Mouse (Mus musculus) MEL (cell line): ENCODE data around the gene Mccc2. TPM values are rescaled to one million over a fixed set of nuclear protein-coding genes. Genes with fewer than 3 reads are reported as not detected.

Experiments used
- DNase-seq: peaks from one replicate; pipeline ENCODE4 v3.0.0; 2011; ENCODE audit warnings: low read depth, low spot score
- H3K27ac ChIP-seq: 2 replicates; pipeline ENCODE4 v1.5.1; 2012; ENCODE audit warnings: low read depth, mild to moderate bottlenecking, control low read depth, low read length, moderate library complexity; ENCODE audit not compliant: control insufficient read depth
- H3K27me3 ChIP-seq, 2 experiments: fragments of 150-350 bp in 1 of 2; sonication (generic) in 1 of 2; 2 replicates each; pipeline ENCODE4 v1.6.1; 2012; ENCODE audit warnings: low read length in 2 of 2, mild to moderate bottlenecking in 2 of 2, improper control_type of control experiment in 1 of 2, moderate library complexity in 1 of 2; ENCODE audit not compliant: insufficient read depth in 2 of 2, control insufficient read depth in 1 of 2
- H3K36me3 ChIP-seq, 2 experiments: 2 replicates each; pipeline ENCODE4 v1.6.1; 2012 to 2014; ENCODE audit warnings: low read length in 2 of 2, improper control_type of control experiment in 1 of 2, inconsistent platforms in 1 of 2, mild to moderate bottlenecking in 1 of 2; ENCODE audit not compliant: insufficient read depth in 2 of 2, control insufficient read depth in 1 of 2
- H3K4me1 ChIP-seq, 2 experiments: fragments of 150-350 bp in 1 of 2; sonication (generic) in 1 of 2; 2 replicates each; pipeline ENCODE4 v1.6.1; 2012; ENCODE audit warnings: low read length in 2 of 2, improper control_type of control experiment in 1 of 2, mild to moderate bottlenecking in 1 of 2; ENCODE audit not compliant: insufficient read depth in 2 of 2, control insufficient read depth in 1 of 2
- H3K4me3 ChIP-seq, 2 experiments: fragments of 150-350 bp in 1 of 2; sonication (generic) in 1 of 2; 2 replicates each; pipeline ENCODE4 v1.5.1; 2012; ENCODE audit warnings: low read depth in 2 of 2, low read length in 2 of 2, mild to moderate bottlenecking in 2 of 2, moderate library complexity in 2 of 2, control low read depth in 1 of 2, improper control_type of control experiment in 1 of 2; ENCODE audit not compliant: control insufficient read depth in 1 of 2, insufficient read depth in 1 of 2
- H3K79me2 ChIP-seq: 2 replicates; pipeline ENCODE4 v1.6.1; 2012; ENCODE audit warnings: mild to moderate bottlenecking, low read length, moderate library complexity; ENCODE audit not compliant: control insufficient read depth, poor library complexity, insufficient read depth
- H3K9ac ChIP-seq: 2 replicates; pipeline ENCODE4 v1.6.1; 2012; ENCODE audit warnings: low read depth, mild to moderate bottlenecking, control low read depth, low read length, moderate library complexity; ENCODE audit not compliant: control insufficient read depth, poor library complexity, severe bottlenecking
- H3K9me3 ChIP-seq: fragments of 150-350 bp; sonication (generic); replicated peaks from 2 replicates; pipeline ENCODE4 v1.6.1; 2012; ENCODE audit warnings: mild to moderate bottlenecking, low read length, improper control_type of control experiment, moderate library complexity; ENCODE audit not compliant: insufficient read depth
- CHD2 ChIP-seq: IDR thresholded peaks from 2 replicates; pipeline ENCODE4 v1.6.1; 2011; ENCODE audit warnings: low read length, improper control_type of control experiment
- CTCF ChIP-seq, 3 experiments: IDR thresholded peaks in 2 of 3; conservative IDR thresholded peaks in 1 of 3; 2 replicates each; pipeline ENCODE4 v1.5.1; 2011 to 2012; ENCODE audit warnings: low read length in 3 of 3, low read depth in 2 of 3, mild to moderate bottlenecking in 2 of 3, improper control_type of control experiment in 1 of 3, inconsistent platforms in 1 of 3, mixed read lengths in 1 of 3, moderate library complexity in 1 of 3; ENCODE audit not compliant: control insufficient read depth in 1 of 3, insufficient read depth in 1 of 3, poor library complexity in 1 of 3, severe bottlenecking in 1 of 3
- E2F4 ChIP-seq: IDR thresholded peaks from 2 replicates; pipeline ENCODE4 v1.6.1; 2011; ENCODE audit warnings: low read depth, low read length, improper control_type of control experiment, borderline replicate concordance
- GABPA ChIP-seq: IDR thresholded peaks from 2 replicates; pipeline ENCODE4 v1.6.1; 2012; ENCODE audit warnings: low read depth, mild to moderate bottlenecking, inconsistent platforms, low read length, improper control_type of control experiment, moderate library complexity
- KAT2A ChIP-seq: conservative IDR thresholded peaks from 2 replicates; pipeline ENCODE4 v1.6.1; 2012; ENCODE audit warnings: low read depth, low read length, improper control_type of control experiment, inconsistent platforms
- MAZ ChIP-seq: IDR thresholded peaks from 2 replicates; pipeline ENCODE4 v1.6.1; 2012; ENCODE audit warnings: low read depth, mild to moderate bottlenecking, inconsistent platforms, low read length, improper control_type of control experiment
- MEF2A ChIP-seq: IDR thresholded peaks from 2 replicates; pipeline ENCODE4 v1.6.1; 2014; ENCODE audit warnings: low read depth, mild to moderate bottlenecking, inconsistent platforms, low read length, improper control_type of control experiment; ENCODE audit not compliant: poor library complexity, insufficient replicate concordance, severe bottlenecking; ENCODE audit errors: extremely low read depth
- MYC ChIP-seq: IDR thresholded peaks from 2 replicates; pipeline ENCODE4 v1.6.1; 2011; ENCODE audit warnings: low read depth, mild to moderate bottlenecking, low read length, improper control_type of control experiment, moderate library complexity
- NRF1 ChIP-seq: IDR thresholded peaks from 2 replicates; pipeline ENCODE4 v1.6.1; 2014; ENCODE audit warnings: low read depth, mild to moderate bottlenecking, inconsistent platforms, low read length, improper control_type of control experiment, moderate library complexity; ENCODE audit not compliant: poor library complexity, insufficient read depth, severe bottlenecking
- RCOR1 ChIP-seq: IDR thresholded peaks from 2 replicates; pipeline ENCODE4 v1.6.1; 2012; ENCODE audit warnings: low read depth, mild to moderate bottlenecking, inconsistent platforms, low read length, improper control_type of control experiment
- SIN3A ChIP-seq: IDR thresholded peaks from 2 replicates; pipeline ENCODE4 v1.6.1; 2012; ENCODE audit warnings: low read length, improper control_type of control experiment, inconsistent platforms
- SMC3 ChIP-seq: IDR thresholded peaks from 2 replicates; pipeline ENCODE4 v1.6.1; 2011; ENCODE audit warnings: low read depth, low read length, improper control_type of control experiment
- UBTF ChIP-seq: IDR thresholded peaks from 2 replicates; pipeline ENCODE4 v1.6.1; 2012; ENCODE audit warnings: low read depth, mild to moderate bottlenecking, inconsistent platforms, low read length, improper control_type of control experiment, moderate library complexity, borderline replicate concordance; ENCODE audit not compliant: insufficient read depth
- ZKSCAN1 ChIP-seq: IDR thresholded peaks from 2 replicates; pipeline ENCODE4 v1.6.1; 2012; ENCODE audit warnings: low read depth, mild to moderate bottlenecking, inconsistent platforms, low read length, improper control_type of control experiment, moderate library complexity
- ZMIZ1 ChIP-seq: IDR thresholded peaks from 2 replicates; pipeline ENCODE4 v1.6.1; 2012; ENCODE audit warnings: low read depth, mild to moderate bottlenecking, inconsistent platforms, low read length, improper control_type of control experiment, moderate library complexity
- polyA plus RNA-seq, 2 experiments: library from polyadenylated mRNA; stranded (reverse) in 1 of 2; unstranded in 1 of 2; fragments of >175 nt in 1 of 2; fragments of >200 nt in 1 of 2; gene quantifications; 2 replicates each; pipeline versions ENCODE4 v1.2.1 to v1.2.4; 2012; ENCODE audit warnings: low replicate concordance in 2 of 2, low read depth in 1 of 2; ENCODE audit not compliant: insufficient read length in 2 of 2, insufficient read depth in 1 of 2, missing spikeins in 1 of 2
- total RNA-seq: library from RNA; depleted of rRNA; stranded (reverse); fragments of 300-350 nt; gene quantifications from 2 replicates; pipeline ENCODE4 v1.2.3, GENCODE M21; 2012; rRNA removed

Gene Mccc2
- total and polyA plus RNA-seq, 3 experiments: 22.6 to 28.7 TPM; not detected in 1

DNA sequence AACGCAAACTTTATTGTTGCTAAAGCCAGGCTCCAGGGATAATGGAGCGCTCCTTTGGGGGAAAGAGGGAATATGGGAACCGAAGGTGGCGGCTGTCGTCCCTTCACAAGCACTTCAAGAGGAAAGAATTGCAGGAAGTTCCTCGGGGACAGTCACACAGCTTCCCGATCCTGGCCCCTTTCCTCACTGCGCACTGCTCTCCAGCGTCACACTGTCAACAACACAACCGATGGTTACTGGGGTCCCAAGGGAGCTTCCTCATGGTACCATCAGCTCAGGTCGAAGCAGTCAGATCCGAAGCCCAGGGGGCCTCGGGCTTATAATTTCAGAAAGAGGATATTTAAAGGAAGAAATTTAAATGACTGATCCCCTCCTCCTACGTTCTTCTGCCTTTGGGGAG, 116.6 kb downstream of the Mccc2 start:
- H3K9me3 ChIP-seq: no peaks in the 10 kb centered on the region
- no peak for TF ChIP-seq CHD2
- no peak for TF ChIP-seq MAZ
- TF ChIP-seq SMC3: no peak
- TF ChIP-seq CTCF (IDR thresholded peaks at IDR 0.05 in 2 of 3, conservative IDR thresholded peaks at IDR 0.05 in 1 of 3; ENCODE audit: control insufficient read depth in 1 of 3, insufficient read depth in 1 of 3, low read depth in 2 of 3, low read length in 3 of 3, poor library complexity in 1 of 3, severe bottlenecking in 1 of 3): no peak
- no peak for TF ChIP-seq GABPA
- no peak for TF ChIP-seq UBTF
- no peak for TF ChIP-seq NRF1
- no peak for TF ChIP-seq KAT2A
- no peak for TF ChIP-seq ZMIZ1
- no peak for TF ChIP-seq MYC
- TF ChIP-seq RCOR1: no peak
- no peak for TF ChIP-seq MEF2A
- TF ChIP-seq SIN3A: no peak
- TF ChIP-seq E2F4: no peak
- TF ChIP-seq ZKSCAN1: no peak
- no peak overlapping the region for H3K9ac ChIP-seq
- no peak overlapping the region for H3K4me3 ChIP-seq
- no peaks in the 10 kb centered on the region for H3K79me2 ChIP-seq
- H3K27ac ChIP-seq: no peak overlapping the region
- DNase-seq: no peak
- H3K4me1 ChIP-seq: no peaks in the 10 kb centered on the region
- H3K36me3 ChIP-seq: no peaks in the 10 kb centered on the region
- no peaks in the 10 kb centered on the region for H3K27me3 ChIP-seq

Other genes starting within 250 kb of the Mccc2 start
- not detected in 2 replicates for gene Cartpt, start 114.5 kb downstream of the Mccc2 start, total RNA-seq
- gene Cartpt, start 114.5 kb downstream of the Mccc2 start, polyA plus RNA-seq: not detected
- gene Bdp1, start 88.4 kb upstream of the Mccc2 start, total RNA-seq: 23.3 and 27.2 TPM in 2 replicates
- 10 to 100 TPM; 19.7 to 73.2 TPM for gene Bdp1, start 88.4 kb upstream of the Mccc2 start, polyA plus RNA-seq
- 26.4 and 36.8 TPM in 2 replicates for gene Serf1, start 92.4 kb upstream of the Mccc2 start, total RNA-seq
- 10 to 100 TPM in 1 of 2 experiments, not detected in 1; 57.6 TPM for gene Serf1, start 92.4 kb upstream of the Mccc2 start, polyA plus RNA-seq
- 47.5 and 49.0 TPM in 2 replicates for gene Smn1, start 109.2 kb upstream of the Mccc2 start, total RNA-seq
- gene Smn1, start 109.2 kb upstream of the Mccc2 start, polyA plus RNA-seq: 100 to 1,000 TPM in 1 of 2 experiments, not detected in 1; 124 TPM
- gene Naip2, start 186.5 kb upstream of the Mccc2 start, total RNA-seq: 2.4 and 2.5 TPM in 2 replicates
- gene Naip2, start 186.5 kb upstream of the Mccc2 start, polyA plus RNA-seq: 1 to 10 TPM in 1 of 2 experiments, not detected in 1; 4.0 TPM
- gene Naip5, start 230.7 kb upstream of the Mccc2 start, total RNA-seq: under 0.01 and 0.07 TPM in 2 replicates
- under 1 TPM in 1 of 2 experiments, not detected in 1; 0.29 TPM for gene Naip5, start 230.7 kb upstream of the Mccc2 start, polyA plus RNA-seq